In the genomic region with DNA sequence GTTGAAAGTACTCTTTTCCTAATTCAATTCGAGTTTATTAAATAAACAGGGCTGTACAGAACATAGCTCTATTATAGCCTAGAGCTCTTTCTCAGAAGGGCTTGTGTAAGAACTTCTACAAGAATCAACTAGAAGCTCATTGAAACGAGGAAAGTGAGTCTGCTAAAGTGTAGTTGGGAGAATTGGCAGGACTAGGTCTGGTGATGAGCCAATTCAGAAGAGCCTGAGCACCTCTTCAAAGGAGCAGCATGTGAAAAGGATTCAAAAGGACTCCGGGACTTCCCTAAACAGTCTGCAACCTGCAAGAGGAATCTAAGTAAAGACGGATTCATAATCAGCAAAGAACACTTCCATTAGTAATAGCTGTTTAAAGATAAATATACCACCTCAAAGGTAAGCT, we compare ENCODE assay signal across 31 mouse cellular contexts.
DNase-seq lines count a peak whose midpoint lies in the region; ATAC-seq and TF ChIP-seq lines count a peak whose summit lies in the region.
"Had no signal": no experiment of that assay in that cellular context is flagged by ENCODE, and none has a peak within 500 bp of the region (broad histone marks: within the 10 kb centered on the region; RNA-seq: fewer than 3 reads in every experiment).

No protein-coding gene starts in this region.

- H3K4me3 ChIP-seq in lung, postnatal 0 days (ENCODE audit: low read depth, low read length): no peak overlapping the region
- no peak overlapping the region for H3K4me3 ChIP-seq in hindbrain, embryonic 11.5 days (ENCODE audit: low read depth, low read length)
- H3K4me3 ChIP-seq in heart, adult 2 months: no peak overlapping the region
- H3K4me3 ChIP-seq: embryonic facial prominence, embryonic 10.5 days; embryonic facial prominence, embryonic 13.5 days; erythroblast, embryonic 14.5 days; forebrain, embryonic 12.5 days; forebrain, embryonic 15.5 days; heart, embryonic 12.5 days; heart, embryonic 15.5 days; hindbrain, embryonic 10.5 days had no signal

- H3K9ac ChIP-seq in lung, postnatal 0 days (replicated peaks; ENCODE audit: low read depth): no peak overlapping the region
- H3K9ac ChIP-seq in hindbrain, embryonic 11.5 days (ENCODE audit: low read depth, low read length): no peak overlapping the region
- no peak overlapping the region for H3K9ac ChIP-seq in heart, adult 2 months (ENCODE audit: low read depth, low read length)
- H3K9ac ChIP-seq: embryonic facial prominence, embryonic 13.5 days; forebrain, embryonic 12.5 days; forebrain, embryonic 15.5 days; heart, embryonic 12.5 days; heart, embryonic 15.5 days; hindbrain, embryonic 14.5 days had no signal

- H3K9me3 ChIP-seq in lung, postnatal 0 days (ENCODE audit: low read length): no peaks in the 10 kb centered on the region
- no peaks in the 10 kb centered on the region for H3K9me3 ChIP-seq in hindbrain, embryonic 11.5 days (ENCODE audit: control insufficient read depth, low read length)
- H3K9me3 ChIP-seq: embryonic facial prominence, embryonic 10.5 days; embryonic facial prominence, embryonic 13.5 days; forebrain, embryonic 12.5 days; forebrain, embryonic 15.5 days; G1E; heart, embryonic 12.5 days; heart, embryonic 15.5 days; hindbrain, embryonic 10.5 days had no signal

- peak; percentile 83 for ATAC-seq in lung, postnatal 0 days
- no peak for ATAC-seq in hindbrain, embryonic 11.5 days (ENCODE audit: low FRiP score)
- ATAC-seq in inflammation-experienced regulatory T-cells, adult 6 months: no peak
- ATAC-seq: forebrain, embryonic 15.5 days; hindbrain, postnatal 0 days; Patski had no signal

- DNase-seq in brain, embryonic 14.5 days (ENCODE audit: low read depth): peak; percentile 14
- peak; percentile 46 for DNase-seq in lung, postnatal 0 days (ENCODE audit: low spot score)
- peak; percentile 58 for DNase-seq in lung, postnatal 25 days (ENCODE audit: low spot score)
- no peak for DNase-seq in hindbrain, embryonic 11.5 days (ENCODE audit: low spot score)
- no peak for DNase-seq in kidney, adult 18-20 months
- DNase-seq in heart, adult 2 months: no peak
- DNase-seq: adrenal gland, postnatal 10 days; adrenal gland, postnatal 36 days; B cell, adult 2 months; cerebellum, adult 11-12 months; cerebellum, adult 8-10 months; cerebellum, postnatal 10 days; cerebellum, postnatal 36 days; embryo, embryonic 11 days; gastrocnemius, postnatal 25 days; heart, postnatal 10 days; heart, postnatal 36 days had no signal

- H3K36me3 ChIP-seq in lung, postnatal 0 days (ENCODE audit: insufficient read depth, low read length): no peaks in the 10 kb centered on the region
- no peaks in the 10 kb centered on the region for H3K36me3 ChIP-seq in hindbrain, embryonic 11.5 days (ENCODE audit: control insufficient read depth, insufficient read depth, low read length)
- no peaks in the 10 kb centered on the region for H3K36me3 ChIP-seq in heart, adult 2 months (ENCODE audit: control insufficient read depth, insufficient read depth, low read length)
- H3K36me3 ChIP-seq: embryonic facial prominence, embryonic 10.5 days; embryonic facial prominence, embryonic 13.5 days; forebrain, embryonic 12.5 days; forebrain, embryonic 15.5 days; G1E; heart, embryonic 12.5 days; heart, embryonic 15.5 days; hindbrain, embryonic 10.5 days had no signal

- TF ChIP-seq EP300 in lung, postnatal 0 days (IDR thresholded peaks at IDR 0.05): peak; percentile 11; the same call in 1 of the 2 replicates
- no peak for TF ChIP-seq EP300 in heart, adult 2 months (IDR thresholded peaks at IDR 0.05; ENCODE audit: insufficient read depth, low read depth, low read length)

- no peak overlapping the region for H3K4me2 ChIP-seq in lung, postnatal 0 days (replicated peaks; ENCODE audit: low read depth, low read length)
- no peak overlapping the region for H3K4me2 ChIP-seq in hindbrain, embryonic 11.5 days (replicated peaks; ENCODE audit: low read depth, low read length)
- H3K4me2 ChIP-seq: embryonic facial prominence, embryonic 13.5 days; forebrain, embryonic 12.5 days; forebrain, embryonic 15.5 days; heart, embryonic 12.5 days; heart, embryonic 15.5 days; hindbrain, embryonic 14.5 days had no signal

- no peaks in the 10 kb centered on the region for H3K4me1 ChIP-seq in lung, postnatal 0 days (ENCODE audit: insufficient read depth, low read depth, low read length)
- H3K4me1 ChIP-seq in hindbrain, embryonic 11.5 days (replicated peaks; ENCODE audit: control insufficient read depth, insufficient read depth, low read length): no peaks in the 10 kb centered on the region
- no peaks in the 10 kb centered on the region for H3K4me1 ChIP-seq in heart, adult 2 months (ENCODE audit: control insufficient read depth, insufficient read depth, low read length)
- H3K4me1 ChIP-seq: embryonic facial prominence, embryonic 10.5 days; embryonic facial prominence, embryonic 13.5 days; forebrain, embryonic 12.5 days; forebrain, embryonic 15.5 days; heart, embryonic 12.5 days; heart, embryonic 15.5 days; hindbrain, embryonic 10.5 days had no signal

- no peak overlapping the region for H3K27ac ChIP-seq in lung, postnatal 0 days (ENCODE audit: low read length)
- no peak overlapping the region for H3K27ac ChIP-seq in hindbrain, embryonic 11.5 days (ENCODE audit: low read depth, low read length)
- no peak overlapping the region for H3K27ac ChIP-seq in heart, adult 2 months
- H3K27ac ChIP-seq: embryonic facial prominence, embryonic 10.5 days; embryonic facial prominence, embryonic 13.5 days; forebrain, embryonic 12.5 days; forebrain, embryonic 15.5 days; heart, embryonic 15.5 days; hindbrain, embryonic 10.5 days; hindbrain, embryonic 14.5 days; hindbrain, postnatal 0 days had no signal

- 48% methylated on average over 4 of the region's 4 CpGs for WGBS in lung, postnatal 0 days
- WGBS in hindbrain, embryonic 11.5 days: 64% methylated on average over 4 of the region's 4 CpGs
- 50% methylated on average over 4 of the region's 4 CpGs for WGBS in heart, adult 2 months

- TF ChIP-seq CTCF in brain, embryonic 14.5 days (IDR thresholded peaks at IDR 0.05; ENCODE audit: borderline replicate concordance, extremely low read depth, insufficient read depth, insufficient read length): no peak
- TF ChIP-seq CTCF in lung, postnatal 0 days (IDR thresholded peaks at IDR 0.05): no peak
- TF ChIP-seq CTCF in heart, adult 2 months (IDR thresholded peaks at IDR 0.05): no peak

- H3K27me3 ChIP-seq in lung, postnatal 0 days (replicated peaks; ENCODE audit: insufficient read depth, low read length): no peaks in the 10 kb centered on the region
- no peaks in the 10 kb centered on the region for H3K27me3 ChIP-seq in hindbrain, embryonic 11.5 days (ENCODE audit: control insufficient read depth, insufficient read depth, low read length)
- H3K27me3 ChIP-seq in heart, adult 2 months (ENCODE audit: control insufficient read depth, insufficient read depth, low read length): no peaks in the 10 kb centered on the region
- H3K27me3 ChIP-seq: CH12.LX; embryonic facial prominence, embryonic 13.5 days; forebrain, embryonic 12.5 days; forebrain, embryonic 15.5 days; heart, embryonic 12.5 days; heart, embryonic 15.5 days had no signal

- intact Hi-C loops in heart, adult 2 months (cut with DNase I): no loop called here

- no peak for TF ChIP-seq POLR2A in brain, embryonic 14.5 days (IDR thresholded peaks at IDR 0.05; ENCODE audit: borderline replicate concordance, extremely low read depth, insufficient read depth, insufficient read length, poor library complexity, severe bottlenecking)
- TF ChIP-seq POLR2A in heart, adult 2 months (IDR thresholded peaks at IDR 0.05; ENCODE audit: insufficient read depth, low read depth, low read length): no peak

- no peaks in the 10 kb centered on the region for H3K79me2 ChIP-seq in heart, adult 2 months (replicated peaks; ENCODE audit: control insufficient read depth, insufficient read depth, low read length)

Comparison
In these comparisons a context has a peak if more than half of its experiments do, and no peak if none do; other contexts are left out.
1. DNase-seq: peak in brain, embryonic 14.5 days (single experiment), lung, postnatal 0 days (single experiment) and lung, postnatal 25 days (single experiment); none in hindbrain, embryonic 11.5 days (single experiment), kidney, adult 18-20 months (single experiment) and heart, adult 2 months (0 of 2).